Mouse (Mus musculus) heart, embryonic 16.5 days (tissue): ENCODE data around the gene Slc16a10. TPM values are rescaled to one million over a fixed set of nuclear protein-coding genes. Genes with fewer than 3 reads are reported as not detected.

Source experiments
- ATAC-seq: fragments of 200-750 bp; cut with Nextera tagmentation; replicated peaks from 2 replicates; pipeline ENCODE4 v1.8.0; 2017; ENCODE audit warnings: moderate number of reproducible peaks; ENCODE audit not compliant: insufficient read depth, low FRiP score; ENCODE audit errors: extremely low read depth
- H3K27ac ChIP-seq: fragments of 300-500 bp; sonication (generic); 2 replicates; pipeline ENCODE4 v1.5.1; 2014; ENCODE audit warnings: mild to moderate bottlenecking, low read length, control low read depth, moderate library complexity
- H3K27me3 ChIP-seq: fragments of 300-500 bp; sonication (generic); 2 replicates; pipeline ENCODE4 v1.6.1; 2014; ENCODE audit warnings: low read length, mixed read lengths; ENCODE audit not compliant: control insufficient read depth, insufficient read depth
- H3K36me3 ChIP-seq: fragments of 300-500 bp; sonication (generic); 2 replicates; pipeline ENCODE4 v1.6.1; 2014; ENCODE audit not compliant: control insufficient read depth, insufficient read depth
- H3K4me1 ChIP-seq: fragments of 300-500 bp; sonication (generic); 2 replicates; pipeline ENCODE4 v1.6.1; 2014; ENCODE audit warnings: low read length, mixed read lengths; ENCODE audit not compliant: control insufficient read depth, insufficient read depth
- H3K4me2 ChIP-seq: fragments of 300-500 bp; sonication (generic); 2 replicates; pipeline ENCODE4 v1.6.1; 2014; ENCODE audit warnings: low read depth, mild to moderate bottlenecking, control low read depth, low read length
- H3K4me3 ChIP-seq: fragments of 300-500 bp; sonication (generic); 2 replicates; pipeline ENCODE4 v1.5.1; 2014; ENCODE audit warnings: mild to moderate bottlenecking, control low read depth, low read length
- H3K9ac ChIP-seq: fragments of 300-500 bp; sonication (generic); 2 replicates; pipeline ENCODE4 v1.6.1; 2014; ENCODE audit warnings: low read length, control low read depth
- H3K9me3 ChIP-seq: fragments of 300-500 bp; sonication (generic); replicated peaks from 2 replicates; pipeline ENCODE4 v1.6.1; 2016; ENCODE audit warnings: low read length; ENCODE audit not compliant: control insufficient read depth
- WGBS: fragments of 180-500 bp; shearing (Covaris S2); extraction: QIAGEN DNeasy Blood & Tissue Kit; methylation state at CpG from one replicate; pipeline ENCODE4 v1.1.7; 2014; 5-methylcytosine and 5-hydroxymethylcytosine counted together
- polyA plus RNA-seq: library from polyadenylated mRNA; unstranded; fragments of >200 nt; fragmentation: Nextera tagmentation; extraction: Ambion mirVana; gene quantifications from 2 replicates; pipeline ENCODE4 v1.2.1, GENCODE M21; 2015

Slc16a10 gene
- polyA plus RNA-seq, 1 experiment from 2014 or later: 23.3 TPM

DNA sequence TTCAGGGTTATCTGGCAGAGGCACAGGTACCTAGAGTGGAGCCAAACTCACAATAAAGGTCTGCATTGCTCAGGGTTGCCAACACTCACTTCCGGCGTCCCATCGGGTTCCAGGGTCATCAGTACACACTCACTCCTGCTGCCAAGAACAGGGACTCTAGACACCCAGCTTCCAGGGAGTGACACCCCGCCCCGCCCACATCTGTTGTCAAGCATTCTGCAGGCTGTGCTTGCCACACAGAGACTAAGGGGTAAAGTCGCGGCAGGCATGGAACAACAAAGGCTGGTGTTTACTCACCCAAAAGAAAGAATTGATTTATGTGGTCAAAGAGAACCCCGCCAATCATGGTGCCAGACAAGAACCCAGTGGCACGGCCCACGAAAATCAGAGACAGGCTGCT lies 135.1 kb downstream of the Slc16a10 start:
- no peak overlapping the region for H3K9ac ChIP-seq
- no peak overlapping the region for H3K4me3 ChIP-seq
- no peak overlapping the region for H3K27ac ChIP-seq
- WGBS: 62% methylated on average over 10 of the region's 10 CpGs
- H3K9me3 ChIP-seq: no peaks in the 10 kb centered on the region
- H3K27me3 ChIP-seq: no peaks in the 10 kb centered on the region
- no peak for ATAC-seq
- H3K36me3 ChIP-seq: no peaks in the 10 kb centered on the region
- no peak overlapping the region for H3K4me2 ChIP-seq
- no peaks in the 10 kb centered on the region for H3K4me1 ChIP-seq

DNA sequence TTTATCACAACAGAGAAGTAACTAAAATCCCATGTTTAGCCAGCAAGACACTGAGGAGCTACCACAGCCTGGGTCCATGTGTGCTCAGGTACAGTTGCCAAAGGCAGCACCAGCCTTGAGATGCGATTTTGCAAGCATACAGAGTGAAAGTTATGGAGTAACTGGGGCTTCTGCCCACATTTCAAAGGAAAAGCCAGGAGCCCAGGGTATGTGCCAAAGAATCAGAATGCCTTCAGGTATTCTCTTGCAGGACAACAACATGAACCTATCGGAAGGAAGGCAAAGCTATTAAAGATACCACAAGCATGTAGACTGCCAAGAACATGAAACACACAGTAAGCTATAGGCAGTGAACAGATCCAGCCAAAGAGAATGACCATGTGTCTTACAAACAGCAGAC lies 141.3 kb downstream of the Slc16a10 start:
- no peaks in the 10 kb centered on the region for H3K4me1 ChIP-seq
- no peak for ATAC-seq
- H3K27ac ChIP-seq: no peak overlapping the region
- no peaks in the 10 kb centered on the region for H3K36me3 ChIP-seq
- H3K4me2 ChIP-seq: no peak overlapping the region
- H3K9me3 ChIP-seq: no peaks in the 10 kb centered on the region
- 82% methylated on average over 2 of the region's 2 CpGs for WGBS
- H3K27me3 ChIP-seq: no peaks in the 10 kb centered on the region
- H3K9ac ChIP-seq: no peak overlapping the region
- no peak overlapping the region for H3K4me3 ChIP-seq

DNA sequence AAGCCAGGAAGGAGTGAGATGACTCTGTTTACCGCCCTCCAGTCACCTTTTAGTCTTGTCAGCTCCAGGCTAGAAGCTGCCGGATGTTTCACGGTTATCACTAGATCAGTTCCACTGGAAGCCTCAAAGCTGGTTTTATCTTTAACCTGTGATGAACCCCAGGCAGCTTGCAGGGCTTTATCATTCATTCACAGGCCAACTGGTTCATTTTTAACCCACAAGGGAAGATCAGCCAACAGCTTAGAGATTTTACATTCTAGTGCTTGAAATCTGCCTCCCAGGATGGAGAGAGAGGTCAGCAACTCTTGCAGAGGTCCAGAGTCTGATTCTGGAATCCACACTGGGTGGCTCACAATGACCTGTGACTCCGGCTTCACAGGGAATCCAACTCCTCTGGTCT lies 150.9 kb downstream of the Slc16a10 start:
- no peak overlapping the region for H3K27ac ChIP-seq
- ATAC-seq: no peak
- H3K9me3 ChIP-seq: peaks cover 4% of the 10 kb centered on the region
- no peak overlapping the region for H3K9ac ChIP-seq
- no peaks in the 10 kb centered on the region for H3K4me1 ChIP-seq
- H3K4me2 ChIP-seq: no peak overlapping the region
- WGBS: 32% methylated on average over 4 of the region's 4 CpGs
- H3K36me3 ChIP-seq: no peaks in the 10 kb centered on the region
- H3K4me3 ChIP-seq: no peak overlapping the region
- H3K27me3 ChIP-seq: no peaks in the 10 kb centered on the region

DNA sequence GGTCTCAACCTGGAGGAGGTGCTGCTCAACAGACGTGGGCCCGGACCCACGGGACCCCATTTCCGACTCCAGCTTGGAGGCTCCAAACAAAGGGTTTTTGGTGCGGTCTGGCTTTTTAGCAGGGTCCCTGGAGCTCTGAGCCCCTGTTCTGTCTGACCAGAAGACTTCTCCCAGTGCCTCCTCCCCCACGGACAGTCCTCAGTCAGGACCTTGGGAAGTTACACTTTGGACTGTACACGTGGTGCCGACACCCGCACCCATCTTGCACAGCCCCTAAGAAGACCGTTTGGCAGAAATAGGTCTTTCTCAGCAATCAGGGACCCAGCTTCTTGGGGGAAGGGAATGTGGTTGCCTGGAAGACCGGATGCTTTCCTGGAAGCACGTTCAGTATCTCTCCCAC lies 155.6 kb downstream of the Slc16a10 start, which contains the start of gene Mfsd4b5:
Gene Mfsd4b5, minus strand, starts transcription at position 181 of the 400 bp plus-strand sequence.
- H3K4me1 ChIP-seq: no peaks in the 10 kb centered on the region
- H3K36me3 ChIP-seq: no peaks in the 10 kb centered on the region
- H3K27me3 ChIP-seq: no peaks in the 10 kb centered on the region
- no peak within 1 kb of the TSS for H3K4me2 ChIP-seq
- no peaks in the 10 kb centered on the region for H3K9me3 ChIP-seq
- H3K9ac ChIP-seq: no peak within 1 kb of the TSS
- no peak for ATAC-seq
- H3K4me3 ChIP-seq: no peak within 1 kb of the TSS
- 83% methylated on average over 12 of the region's 12 CpGs for WGBS
- no peak within 1 kb of the TSS for H3K27ac ChIP-seq

Other genes starting within 250 kb of the Slc16a10 start
- gene Mfsd4b4, start 243.0 kb downstream of the Slc16a10 start, polyA plus RNA-seq: 4.3 and 4.4 TPM in 2 replicates
- 0.12 TPM in 1 of 2 replicates, not detected in the other for gene Mfsd4b2, start 215.3 kb downstream of the Slc16a10 start, polyA plus RNA-seq
- gene Mfsd4b3, start 182.1 kb downstream of the Slc16a10 start, polyA plus RNA-seq: 1.3 and 1.6 TPM in 2 replicates
- gene Mfsd4b5, start 155.6 kb downstream of the Slc16a10 start, polyA plus RNA-seq: 0.05 TPM in 2 replicates
- gene Mfsd4b1, start 117.0 kb downstream of the Slc16a10 start, polyA plus RNA-seq: 0.76 and 1.3 TPM in 2 replicates
- gene Rpf2, start 104.8 kb upstream of the Slc16a10 start, polyA plus RNA-seq: 42.9 and 44.7 TPM in 2 replicates
- gene Gtf3c6, start 115.8 kb upstream of the Slc16a10 start, polyA plus RNA-seq: 66.6 and 66.9 TPM in 2 replicates
- 31.3 and 35.4 TPM in 2 replicates for gene Amd1, start 159.9 kb upstream of the Slc16a10 start, polyA plus RNA-seq
- 6.5 and 7.0 TPM in 2 replicates for gene Cdk19, start 197.3 kb upstream of the Slc16a10 start, polyA plus RNA-seq